Mouse (Mus musculus) olfactory bulb, adult 2 months (tissue): Measurements from ENCODE around the gene Sub1.

Source experiments
- CTCF ChIP-seq: fragments of 200-500 bp; IDR thresholded peaks from 2 replicates; pipeline ENCODE4 v1.5.1; 2012; ENCODE audit warnings: low read depth, mild to moderate bottlenecking, low read length, moderate library complexity; ENCODE audit not compliant: insufficient read depth
- POLR2A ChIP-seq: fragments of 200-500 bp; IDR thresholded peaks from 2 replicates; pipeline ENCODE4 v1.6.1; 2012; ENCODE audit warnings: mild to moderate bottlenecking, low read depth, low read length, moderate library complexity; ENCODE audit not compliant: insufficient read depth

- no peak for TF ChIP-seq CTCF
- no peak for TF ChIP-seq POLR2A
Measured at GRCm38 (mm10) chr15:11952159-11952558, 44.6 kb downstream of the Sub1 start.
